Mouse (Mus musculus) hindbrain, embryonic 15.5 days (tissue): ENCODE data around the gene Ndufs1. TPM values are rescaled to one million over a fixed set of nuclear protein-coding genes. Genes with fewer than 3 reads are reported as not detected.

Experiments
- ATAC-seq: fragments of 200-750 bp; cut with Nextera tagmentation; 2 replicates; pipeline ENCODE4 v1.8.0; 2017; ENCODE audit warnings: low read depth, moderate number of reproducible peaks, moderate TSS enrichment; ENCODE audit not compliant: low FRiP score
- H3K27ac ChIP-seq: fragments of 300-500 bp; sonication (generic); replicated peaks from 2 replicates; pipeline ENCODE4 v1.5.1; 2015; ENCODE audit warnings: mild to moderate bottlenecking, inconsistent platforms
- H3K27me3 ChIP-seq: fragments of 300-500 bp; sonication (generic); 2 replicates; pipeline ENCODE4 v1.6.1; 2015; ENCODE audit warnings: control low read depth, inconsistent platforms
- H3K36me3 ChIP-seq: fragments of 300-500 bp; sonication (generic); 2 replicates; pipeline ENCODE4 v1.6.1; 2015; ENCODE audit warnings: control low read depth, inconsistent platforms
- H3K4me1 ChIP-seq: fragments of 300-500 bp; sonication (generic); replicated peaks from 2 replicates; pipeline ENCODE4 v1.6.1; 2015; ENCODE audit warnings: control low read depth, inconsistent platforms
- H3K4me2 ChIP-seq: fragments of 300-500 bp; sonication (generic); 2 replicates; pipeline ENCODE4 v1.6.1; 2015; ENCODE audit warnings: moderate library complexity, mild to moderate bottlenecking, inconsistent platforms
- H3K4me3 ChIP-seq: fragments of 300-500 bp; sonication (generic); 2 replicates; pipeline ENCODE4 v1.5.1; 2015; ENCODE audit warnings: mild to moderate bottlenecking, inconsistent platforms
- H3K9ac ChIP-seq: fragments of 300-500 bp; sonication (generic); 2 replicates; pipeline ENCODE4 v1.6.1; 2015; ENCODE audit warnings: inconsistent platforms
- H3K9me3 ChIP-seq: fragments of 300-500 bp; sonication (generic); 2 replicates; pipeline ENCODE4 v1.6.1; 2016; ENCODE audit warnings: control low read depth, inconsistent platforms
- WGBS: fragments of 180-500 bp; shearing (Covaris S2); methylation state at CpG from one replicate; pipeline ENCODE4 v1.1.7; 2015; 5-methylcytosine and 5-hydroxymethylcytosine counted together
- polyA plus RNA-seq: library from polyadenylated mRNA; unstranded; fragments of >200 nt; fragmentation: Nextera tagmentation; extraction: Ambion mirVana; gene quantifications from 2 replicates; pipeline ENCODE4 v1.2.1, GENCODE M21; 2015

The Ndufs1 gene
- polyA plus RNA-seq = 138 and 142 TPM in 2 replicates

GRCm38 (mm10) chr1:63176604-63177421, at the start of gene Ndufs1, which contains the start of gene Eef1b2:
Gene Ndufs1 (minus strand): TSS chr1:63176833.
Gene Eef1b2 (plus strand): TSS chr1:63176825.
- Histone ChIP-seq H3K9me3 (no peaks in the 10 kb centered on the region), H3K4me2 (peak within 1 kb of the TSS; percentile 75), H3K4me1 (peaks cover 36% of the 10 kb centered on the region), H3K27ac (peak within 1 kb of the TSS; percentile 87), H3K36me3 (peaks cover 22% of the 10 kb centered on the region), H3K9ac (peak within 1 kb of the TSS; percentile 98), H3K4me3 (peak within 1 kb of the TSS; percentile 93), H3K27me3 (no peaks in the 10 kb centered on the region)
- peak; percentile 90 for ATAC-seq
- under 1% methylated on average over 72 of the region's 72 CpGs for WGBS

GRCm38 (mm10) chr1:63225890-63226289, 49.3 kb upstream of the Ndufs1 start:
- H3K9me3 ChIP-seq = no peaks in the 10 kb centered on the region

GRCm38 (mm10) chr1:63225009-63225408, 48.4 kb upstream of the Ndufs1 start:
- H3K27me3 ChIP-seq = no peaks in the 10 kb centered on the region
- no peaks in the 10 kb centered on the region for H3K4me1 ChIP-seq
- H3K36me3 ChIP-seq = no peaks in the 10 kb centered on the region
- no peak overlapping the region for H3K4me2 ChIP-seq
- 89% methylated on average over 4 of the region's 4 CpGs for WGBS
- no peak overlapping the region for H3K4me3 ChIP-seq
- no peaks in the 10 kb centered on the region for H3K9me3 ChIP-seq
- H3K9ac ChIP-seq = no peak overlapping the region
- no peak for ATAC-seq
- no peak overlapping the region for H3K27ac ChIP-seq

More at GRCm38 (mm10) chr1:63225890-63226289, 49.3 kb upstream of the Ndufs1 start:
- ATAC-seq = no peak
- Histone ChIP-seq H3K4me3 (no peak overlapping the region), H3K9ac (no peak overlapping the region), H3K27me3 (no peaks in the 10 kb centered on the region), H3K27ac (no peak overlapping the region), H3K36me3 (no peaks in the 10 kb centered on the region), H3K4me2 (no peak overlapping the region), H3K4me1 (no peaks in the 10 kb centered on the region)
- 11% methylated on average over 7 of the region's 7 CpGs for WGBS

GRCm38 (mm10) chr1:63219277-63219676, 42.6 kb upstream of the Ndufs1 start:
- ATAC-seq = no peak
- Histone ChIP-seq H3K9me3 (no peaks in the 10 kb centered on the region), H3K9ac (no peak overlapping the region), H3K36me3 (no peaks in the 10 kb centered on the region), H3K4me1 (peaks cover 7% of the 10 kb centered on the region), H3K27ac (no peak overlapping the region), H3K27me3 (no peaks in the 10 kb centered on the region), H3K4me3 (no peak overlapping the region), H3K4me2 (no peak overlapping the region)
- WGBS = 95% methylated on average over 4 of the region's 4 CpGs

GRCm38 (mm10) chr1:63214631-63215030, 38.0 kb upstream of the Ndufs1 start:
- no peak overlapping the region for H3K4me2 ChIP-seq
- H3K27me3 ChIP-seq = no peaks in the 10 kb centered on the region
- no peak for ATAC-seq
- H3K36me3 ChIP-seq = no peaks in the 10 kb centered on the region
- H3K9me3 ChIP-seq = no peaks in the 10 kb centered on the region
- WGBS = 43% methylated on average over 7 of the region's 7 CpGs
- no peak overlapping the region for H3K27ac ChIP-seq
- no peak overlapping the region for H3K4me3 ChIP-seq
- peaks cover 15% of the 10 kb centered on the region for H3K4me1 ChIP-seq
- H3K9ac ChIP-seq = no peak overlapping the region

- Histone ChIP-seq H3K27me3 (no peaks in the 10 kb centered on the region), H3K4me2 (peak within 1 kb of the TSS; percentile 45), H3K4me1 (peaks cover 15% of the 10 kb centered on the region), H3K27ac (no peak within 1 kb of the TSS), H3K4me3 (peak within 1 kb of the TSS; percentile 3; the same call in 1 of the 2 replicates), H3K36me3 (no peaks in the 10 kb centered on the region), H3K9me3 (no peaks in the 10 kb centered on the region), H3K9ac (peak within 1 kb of the TSS; percentile 25; the same call in 1 of the 2 replicates)
- 34% methylated on average over 3 of the region's 3 CpGs for WGBS
- ATAC-seq = no peak
Observed at GRCm38 (mm10) chr1:63214271-63214558, 37.6 kb upstream of the Ndufs1 start, which contains the start of gene Gpr1. Gene Gpr1 (minus strand): TSS chr1:63214543.

- Histone ChIP-seq H3K4me3 (peak overlapping the region; percentile 3; the same call in 1 of the 2 replicates), H3K9ac (peak overlapping the region; percentile 25; the same call in 1 of the 2 replicates), H3K9me3 (no peaks in the 10 kb centered on the region), H3K27me3 (no peaks in the 10 kb centered on the region), H3K36me3 (no peaks in the 10 kb centered on the region), H3K4me2 (peak overlapping the region; percentile 45), H3K4me1 (peaks cover 15% of the 10 kb centered on the region), H3K27ac (no peak overlapping the region)
- 17% methylated on average over 22 of the region's 22 CpGs for WGBS
- no peak for ATAC-seq
Observed at GRCm38 (mm10) chr1:63213478-63214270, 37.0 kb upstream of the Ndufs1 start.

- H3K27ac ChIP-seq = no peak overlapping the region
- H3K36me3 ChIP-seq = no peaks in the 10 kb centered on the region
- H3K4me2 ChIP-seq = no peak overlapping the region
- ATAC-seq = no peak
- H3K9me3 ChIP-seq = no peaks in the 10 kb centered on the region
- no peak overlapping the region for H3K9ac ChIP-seq
- no peak overlapping the region for H3K4me3 ChIP-seq
- WGBS = 13% methylated on average over 6 of the region's 6 CpGs
- no peaks in the 10 kb centered on the region for H3K27me3 ChIP-seq
- H3K4me1 ChIP-seq = peaks cover 15% of the 10 kb centered on the region
Observed at GRCm38 (mm10) chr1:63209861-63210529, 33.4 kb upstream of the Ndufs1 start.

GRCm38 (mm10) chr1:63207607-63208006, 31.0 kb upstream of the Ndufs1 start:
- Histone ChIP-seq H3K36me3 (no peaks in the 10 kb centered on the region), H3K27me3 (no peaks in the 10 kb centered on the region), H3K4me2 (no peak overlapping the region), H3K4me1 (peaks cover 15% of the 10 kb centered on the region), H3K4me3 (no peak overlapping the region), H3K9ac (no peak overlapping the region), H3K27ac (no peak overlapping the region), H3K9me3 (no peaks in the 10 kb centered on the region)
- no peak for ATAC-seq
- WGBS = 85% methylated on average over 3 of the region's 3 CpGs

GRCm38 (mm10) chr1:63204660-63205394, 28.2 kb upstream of the Ndufs1 start:
- Histone ChIP-seq H3K4me1 (peaks cover 15% of the 10 kb centered on the region), H3K4me2 (no peak overlapping the region)

GRCm38 (mm10) chr1:63203950-63204659, 27.5 kb upstream of the Ndufs1 start:
- WGBS = 5% methylated on average over 7 of the region's 7 CpGs

More at GRCm38 (mm10) chr1:63204660-63205394, 28.2 kb upstream of the Ndufs1 start:
- Histone ChIP-seq H3K36me3 (no peaks in the 10 kb centered on the region), H3K27me3 (no peaks in the 10 kb centered on the region), H3K4me3 (no peak overlapping the region), H3K9me3 (no peaks in the 10 kb centered on the region), H3K9ac (no peak overlapping the region), H3K27ac (peak overlapping the region; percentile 81)
- WGBS = 19% methylated on average over 7 of the region's 7 CpGs
- peak; percentile 37; the same call in 1 of the 2 replicates for ATAC-seq

More at GRCm38 (mm10) chr1:63203950-63204659, 27.5 kb upstream of the Ndufs1 start:
- H3K4me3 ChIP-seq = no peak overlapping the region
- peaks cover 15% of the 10 kb centered on the region for H3K4me1 ChIP-seq
- peak overlapping the region; percentile 81 for H3K27ac ChIP-seq
- H3K36me3 ChIP-seq = no peaks in the 10 kb centered on the region
- ATAC-seq = peak; percentile 88
- no peaks in the 10 kb centered on the region for H3K27me3 ChIP-seq
- no peak overlapping the region for H3K4me2 ChIP-seq
- no peaks in the 10 kb centered on the region for H3K9me3 ChIP-seq
- 0 out of 2 replicates have a peak overlapping the region, but pooled peaks have one; percentile 4 for H3K9ac ChIP-seq
